Mouse (Mus musculus): Measurements from ENCODE around the gene Prc1.

Gene Prc1

GRCm38 (mm10) chr7:80330278-80330677 lies 36.0 kb downstream of the Prc1 start:
- intact Hi-C loops (cut with DNase I), result no loop called here

GRCm38 (mm10) chr7:80331433-80331832 lies 37.2 kb downstream of the Prc1 start:
- intact Hi-C loops (cut with DNase I), result no loop called here

DNA sequence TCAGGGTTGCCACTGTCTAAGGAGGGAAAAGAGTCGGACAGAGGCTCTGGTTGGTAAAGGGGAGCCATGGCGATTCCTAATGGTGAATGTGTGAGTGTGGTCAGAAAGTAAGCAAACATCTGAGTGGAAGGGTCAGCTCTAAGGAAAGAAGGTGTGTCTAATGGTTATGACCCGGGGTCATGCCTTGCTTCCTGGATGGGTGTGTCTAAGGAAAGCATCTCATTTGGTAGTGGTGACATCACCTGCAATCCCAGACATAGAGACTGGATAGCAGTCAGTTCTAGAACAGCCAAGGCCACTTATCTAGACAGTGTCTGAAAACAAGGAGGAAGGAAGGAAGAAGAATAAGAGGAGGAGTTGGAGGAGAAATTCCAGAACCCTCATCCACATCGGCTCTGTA lies 40.6 kb downstream of the Prc1 start:
- intact Hi-C loops (cut with DNase I), result no loop called here

GRCm38 (mm10) chr7:80336932-80337331 lies 42.7 kb downstream of the Prc1 start:
- intact Hi-C loops (cut with DNase I), result no loop called here

DNA sequence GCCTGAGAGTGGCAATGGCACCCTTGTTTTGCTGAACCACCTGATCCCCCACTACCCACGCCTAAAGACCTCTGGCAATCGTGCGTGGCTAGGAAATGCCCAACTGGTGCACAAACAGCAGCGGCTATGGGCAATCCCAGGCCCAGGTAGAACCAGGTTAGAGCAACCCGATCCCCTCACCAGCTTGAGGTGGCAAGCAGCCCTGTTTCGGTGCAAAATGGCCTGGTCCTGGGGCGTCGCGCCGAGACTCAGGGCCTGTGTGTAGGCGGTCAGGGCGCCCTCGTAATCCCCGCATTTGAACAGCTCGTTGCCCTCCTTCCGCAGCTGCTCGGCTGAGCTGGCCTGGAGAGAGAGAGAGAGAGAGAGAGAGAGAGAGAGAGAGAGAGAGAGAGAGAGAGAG lies 45.1 kb downstream of the Prc1 start:
- intact Hi-C loops (cut with DNase I), result no loop called here

DNA sequence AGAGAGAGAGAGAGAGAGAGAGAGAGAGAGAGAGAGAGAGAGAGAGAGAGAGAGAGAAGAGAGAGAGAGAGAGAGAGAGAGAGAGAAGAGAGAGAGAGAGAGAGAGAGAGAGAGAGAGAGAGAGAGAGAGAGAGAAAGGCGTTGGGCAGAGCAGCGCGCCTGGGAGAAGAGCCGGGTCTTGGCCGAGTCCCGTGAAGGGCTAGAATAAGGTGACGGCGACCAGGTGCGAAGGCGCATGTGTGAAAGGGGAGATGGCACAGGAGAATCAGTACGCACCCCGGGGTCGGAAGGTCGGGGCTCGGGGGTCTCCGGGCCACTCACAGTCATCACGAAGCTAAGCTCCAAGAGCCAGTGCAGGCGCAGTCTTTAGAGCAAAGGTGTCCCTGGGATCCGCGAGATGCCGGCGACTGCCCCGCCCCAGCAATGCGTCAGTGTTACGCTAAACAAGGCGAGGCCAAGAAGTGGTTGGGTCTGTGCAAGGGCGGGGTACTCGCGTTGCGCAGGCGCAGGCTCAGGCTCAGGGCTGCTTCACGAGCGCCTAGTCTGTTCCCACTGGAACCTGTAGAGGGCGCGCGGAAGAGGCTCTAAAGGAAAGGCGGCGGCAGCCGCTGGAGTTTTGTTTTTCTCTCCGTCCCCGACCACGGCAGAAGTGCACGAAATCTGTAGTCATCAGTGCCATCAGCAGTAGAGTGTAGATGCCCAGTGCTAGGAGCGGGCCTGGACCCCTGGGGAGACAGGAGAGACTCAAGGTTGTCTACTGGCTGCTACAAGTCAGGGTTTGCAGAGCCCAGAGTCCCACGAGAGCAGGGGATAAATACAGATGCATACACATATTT lies 45.8 kb downstream of the Prc1 start:
- intact Hi-C loops (cut with DNase I), result no loop called here

DNA sequence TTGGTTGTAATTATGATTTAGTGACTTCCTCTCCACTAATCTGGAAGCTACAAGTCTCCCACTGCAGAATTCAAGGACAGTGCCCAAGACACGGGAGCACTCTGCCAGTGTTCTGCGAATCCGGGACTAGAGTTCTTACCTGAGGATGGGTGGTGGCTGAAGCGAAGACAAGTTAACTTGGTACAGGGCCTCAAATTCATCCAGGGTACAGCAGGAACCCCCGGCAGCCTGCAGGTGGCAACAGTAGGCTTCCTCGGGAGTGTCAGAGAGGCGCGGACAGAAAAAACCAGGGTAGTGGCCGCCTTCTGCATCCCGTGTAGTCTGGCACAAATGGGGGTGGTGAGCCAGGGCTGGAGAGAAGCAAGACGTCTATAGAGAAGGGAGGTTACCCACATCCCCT lies 46.5 kb downstream of the Prc1 start, which contains the start of gene Unc45a:
Unc45a (minus strand) TSS at position 213 of the 400 bp plus-strand sequence.
- intact Hi-C loops (cut with DNase I), result no loop called here

DNA sequence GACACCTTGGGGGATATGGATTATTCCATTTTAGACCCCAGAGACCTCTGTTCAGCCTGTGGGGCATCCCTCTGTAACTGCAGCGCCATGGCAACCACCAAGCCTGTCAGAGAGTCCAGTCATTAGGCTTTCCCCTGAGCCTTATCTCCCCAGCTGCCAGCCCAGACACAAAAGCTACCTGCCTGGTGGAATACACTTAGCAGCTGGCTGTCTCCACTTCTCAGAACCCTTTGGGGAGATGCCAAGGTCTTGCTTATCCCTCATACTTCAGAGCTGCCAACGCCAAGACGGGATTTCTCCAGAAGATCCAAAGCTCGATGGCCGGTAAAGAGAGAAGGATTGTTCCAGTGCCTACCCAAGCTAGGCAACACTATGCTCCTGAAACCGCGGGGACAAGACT lies 47.5 kb downstream of the Prc1 start:
- intact Hi-C loops (cut with DNase I), result loop anchor here (2.0 kb wide), 1 partner anchor 35 kb away; no protein-coding TSS in a partner anchor

DNA sequence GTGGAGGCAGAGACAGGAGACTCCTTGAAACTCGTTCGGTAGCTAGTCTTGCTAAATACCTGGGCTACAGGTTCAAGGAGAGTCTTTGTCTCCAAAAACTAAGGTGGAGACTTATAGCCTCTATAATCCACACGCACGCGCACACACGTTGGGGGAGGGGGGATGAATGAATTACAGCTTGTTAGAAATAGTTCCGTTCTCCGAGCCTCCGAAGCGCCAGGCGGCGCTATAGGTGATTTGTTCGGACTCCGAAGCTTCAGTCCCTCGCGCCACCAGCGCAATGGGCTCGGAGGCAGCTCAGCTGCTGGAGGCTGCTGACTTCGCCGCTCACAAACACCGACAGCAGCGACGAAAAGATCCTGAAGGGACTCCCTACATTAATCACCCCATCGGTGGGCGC lies 48.6 kb downstream of the Prc1 start, which contains the start of gene Hddc3:
Hddc3 (plus strand) TSS at position 247 of the 400 bp plus-strand sequence.
- intact Hi-C loops (cut with DNase I), result loop anchor here (1.0 to 2.0 kb wide), 2 partner anchors 28 to 34 kb away; partner anchors contain the start of gene Man2a2

DNA sequence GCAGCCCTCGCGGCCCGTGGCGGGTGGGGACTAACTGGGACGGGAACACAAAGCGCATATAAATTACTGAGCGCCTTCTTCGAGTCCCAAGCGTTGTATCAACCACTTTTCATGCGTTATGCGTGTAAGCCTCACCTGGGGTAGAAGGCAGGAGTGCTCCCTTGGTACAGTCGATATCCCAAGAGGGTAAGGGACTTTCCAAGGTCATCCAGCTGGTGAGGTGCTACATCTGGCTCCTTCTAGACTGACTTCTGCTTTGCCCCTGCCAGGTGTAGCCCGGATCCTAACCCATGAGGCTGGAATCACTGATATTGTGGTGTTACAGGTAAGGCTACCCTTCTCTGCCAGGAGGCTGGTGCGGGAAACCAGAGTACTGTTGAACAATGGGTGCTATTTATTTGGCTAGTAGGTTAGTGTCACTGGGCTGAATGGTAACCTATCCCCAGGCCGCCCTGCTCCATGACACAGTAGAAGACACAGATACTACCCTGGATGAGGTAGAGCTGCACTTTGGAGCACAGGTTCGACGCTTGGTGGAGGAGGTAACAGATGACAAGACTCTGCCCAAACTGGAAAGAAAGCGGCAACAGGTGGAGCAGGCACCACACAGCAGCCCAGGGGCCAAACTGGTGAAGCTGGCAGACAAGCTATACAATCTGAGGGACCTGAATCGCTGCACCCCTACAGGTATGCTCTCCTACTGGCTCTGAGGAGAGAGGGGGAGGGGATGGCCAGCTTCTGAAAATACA lies 49.2 kb downstream of the Prc1 start:
- intact Hi-C loops (cut with DNase I), result loop anchor here (1.0 to 2.0 kb wide), 2 partner anchors 28 to 33 kb away; partner anchors contain the start of gene Man2a2

GRCm38 (mm10) chr7:80346173-80346572 lies 51.9 kb downstream of the Prc1 start:
- intact Hi-C loops (cut with DNase I), result no loop called here

- intact Hi-C loops (cut with DNase I), result no loop called here
Measured at GRCm38 (mm10) chr7:80346830-80347229, 52.6 kb downstream of the Prc1 start.

DNA sequence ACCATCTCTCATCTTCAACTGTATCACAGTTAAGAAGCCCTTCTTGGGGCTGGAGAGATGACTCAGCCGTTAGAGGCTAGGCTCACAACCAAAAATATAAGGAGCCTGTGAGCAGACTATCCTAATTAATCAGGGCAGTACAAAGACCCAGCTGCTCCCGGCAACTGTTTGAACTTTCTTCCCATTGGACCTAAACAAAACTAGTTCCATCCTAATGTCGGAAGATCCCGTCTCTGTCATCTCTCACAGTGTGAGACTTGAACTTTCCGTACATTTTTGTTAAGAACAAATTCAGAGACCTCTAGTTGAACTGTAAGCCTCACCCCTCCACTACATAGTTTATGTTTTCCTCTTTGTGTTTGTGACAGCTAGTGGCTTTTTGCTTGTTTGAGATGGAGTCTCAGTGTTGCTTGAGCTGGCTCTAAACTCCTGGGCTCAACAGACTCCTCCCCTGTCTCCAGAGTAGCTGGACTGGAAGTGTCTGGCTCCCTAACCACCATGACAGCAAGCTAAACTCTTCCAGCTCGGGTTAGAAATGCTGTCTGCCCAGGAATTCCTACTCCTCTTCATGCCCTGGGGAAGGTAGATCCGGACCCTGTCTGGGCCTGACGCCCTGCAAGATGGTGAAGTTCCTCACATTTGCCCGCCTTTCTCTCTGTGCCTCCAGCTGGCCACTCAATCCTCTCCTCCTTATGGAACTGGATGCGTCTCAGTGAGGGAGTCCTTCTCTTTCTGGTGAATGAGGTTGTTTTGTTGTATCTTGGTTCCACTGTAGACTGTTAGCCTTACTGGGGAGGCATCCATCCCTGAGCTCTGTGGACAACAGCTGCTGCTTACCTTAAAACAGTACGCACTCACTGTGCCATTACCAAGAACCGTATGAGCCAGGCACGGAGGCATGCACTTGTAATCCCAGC lies 53.7 kb downstream of the Prc1 start:
- intact Hi-C loops (cut with DNase I), result no loop called here

- intact Hi-C loops (cut with DNase I), result no loop called here
Measured at GRCm38 (mm10) chr7:80350808-80351207, 56.6 kb downstream of the Prc1 start.

DNA sequence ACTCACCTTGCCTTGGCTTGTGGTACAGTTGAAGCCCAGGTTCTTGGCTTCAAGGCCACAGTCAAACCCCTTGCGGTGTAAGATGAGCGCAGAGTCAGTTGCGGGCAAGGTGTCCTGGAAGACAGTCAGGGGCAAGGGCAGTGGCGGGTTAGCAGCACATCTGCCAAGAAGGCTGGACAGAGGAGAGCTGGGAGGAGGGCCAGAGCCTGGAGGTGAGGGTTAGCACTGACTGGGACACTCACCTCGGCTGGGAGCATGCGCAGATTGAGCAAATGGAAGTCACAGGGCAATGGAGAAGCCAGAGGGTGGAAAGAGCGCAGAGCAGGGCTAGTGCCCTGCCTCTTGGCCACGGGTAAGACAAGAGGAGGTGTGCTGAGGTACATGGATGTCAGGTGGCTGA lies 58.7 kb downstream of the Prc1 start:
- intact Hi-C loops (cut with DNase I), result no loop called here

GRCm38 (mm10) chr7:80356351-80356750 lies 62.1 kb downstream of the Prc1 start:
- intact Hi-C loops (cut with DNase I), result no loop called here

DNA sequence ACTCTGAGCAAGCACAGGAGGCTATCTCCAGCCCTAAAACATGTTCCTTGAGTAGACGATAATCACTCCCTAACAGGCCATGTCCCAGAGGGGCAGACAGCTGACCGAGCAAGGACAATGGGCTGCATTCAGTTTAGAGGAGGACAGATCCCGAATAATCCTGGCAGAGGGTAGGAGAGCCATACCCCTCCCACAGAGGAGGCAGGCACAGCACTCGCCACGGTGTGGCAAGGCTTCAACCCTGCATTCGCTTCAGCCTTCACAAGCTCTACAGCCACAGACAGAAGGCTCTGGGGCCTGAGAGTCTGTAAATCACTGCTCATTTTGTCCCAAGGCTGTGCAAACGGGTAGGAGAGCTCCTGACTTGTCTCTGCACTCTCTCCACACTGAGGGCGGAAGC lies 62.9 kb downstream of the Prc1 start:
- intact Hi-C loops (cut with DNase I), result no loop called here

- intact Hi-C loops (cut with DNase I), result no loop called here
Measured at GRCm38 (mm10) chr7:80358039-80358438, 63.8 kb downstream of the Prc1 start.

- intact Hi-C loops (cut with DNase I), result no loop called here
Measured at GRCm38 (mm10) chr7:80360435-80360834, 66.2 kb downstream of the Prc1 start.

- intact Hi-C loops (cut with DNase I), result no loop called here
Measured at GRCm38 (mm10) chr7:80365759-80366158, 71.5 kb downstream of the Prc1 start.

Measured in adrenal gland (tissue).